Mouse (Mus musculus): Measurements from ENCODE around the gene Mplkip.

DNA sequence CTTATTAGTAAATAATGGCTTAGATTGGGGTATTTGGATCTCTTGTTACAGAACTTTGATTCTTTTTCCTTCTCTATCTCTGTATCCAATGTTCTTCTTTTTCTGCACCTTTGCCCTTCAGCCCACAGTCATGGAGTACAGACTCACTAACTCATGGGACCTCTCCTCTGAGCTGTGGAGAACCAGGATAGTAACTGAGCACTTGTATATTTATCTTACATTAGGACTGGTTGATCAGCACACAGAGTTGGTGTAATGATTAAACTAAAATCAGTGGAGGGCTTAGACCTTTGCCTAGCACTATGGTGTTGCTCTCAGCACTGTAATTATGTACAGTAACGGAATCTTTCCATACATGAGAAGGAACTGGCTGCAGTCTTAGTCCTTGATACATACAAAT, 23.9 kb upstream of the Mplkip start:
- TF ChIP-seq CTCF (IDR thresholded peaks at IDR 0.05; ENCODE audit: low read depth) (no peak), EP300 (IDR thresholded peaks at IDR 0.05; ENCODE audit: low read depth) (no peak)

Data from liver, postnatal 0 days (tissue).